Comparison of ENCODE assay signal across 26 mouse cellular contexts in the genomic region with DNA sequence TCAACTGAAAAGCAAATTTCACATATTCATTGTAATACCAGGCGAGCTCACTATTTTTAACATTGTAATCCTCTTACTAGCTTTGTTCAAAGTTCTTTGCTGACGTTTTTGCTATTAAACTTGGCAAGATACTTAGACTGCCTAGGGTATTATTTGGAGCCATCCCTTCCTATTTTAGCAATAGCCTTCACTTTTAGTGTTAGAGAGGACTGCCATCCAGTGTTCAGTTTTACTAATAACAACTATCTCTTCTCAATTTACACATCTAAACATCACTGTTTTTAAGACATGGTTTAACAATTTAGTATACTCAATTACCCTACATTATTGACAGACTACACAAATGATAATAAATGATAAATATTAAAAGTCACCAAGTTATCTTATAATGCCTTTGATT.
A peak's percentile ranks its signal among the peaks of the same experiment; 100 is the strongest.
DNase-seq lines count a peak whose midpoint lies in the region; ATAC-seq and TF ChIP-seq lines count a peak whose summit lies in the region.
"Had no signal": no experiment of that assay in that cellular context is flagged by ENCODE, and none has a peak within 500 bp of the region (broad histone marks: within the 10 kb centered on the region; RNA-seq: fewer than 3 reads in every experiment).

No protein-coding gene starts in this region.

- ATAC-seq in hindbrain, postnatal 0 days = no peak
- no peak for ATAC-seq in midbrain, postnatal 0 days (ENCODE audit: low FRiP score)
- ATAC-seq in midbrain, embryonic 13.5 days = no peak
- ATAC-seq in CD4-positive, CD25-positive, alpha-beta regulatory T cell, adult 4 months = no peak
- ATAC-seq: forebrain, embryonic 16.5 days; intestine, embryonic 16.5 days had no signal

- no peak overlapping the region for H3K4me2 ChIP-seq in hindbrain, postnatal 0 days (ENCODE audit: low read depth, low read length)
- H3K4me2 ChIP-seq in midbrain, postnatal 0 days (ENCODE audit: low read depth, low read length, poor library complexity, severe bottlenecking) = no peak overlapping the region
- no peak overlapping the region for H3K4me2 ChIP-seq in midbrain, embryonic 13.5 days (replicated peaks)
- H3K4me2 ChIP-seq: heart, embryonic 15.5 days; hindbrain, embryonic 15.5 days; limb, embryonic 15.5 days; midbrain, embryonic 12.5 days; neural tube, embryonic 12.5 days had no signal

- H3K4me3 ChIP-seq in hindbrain, postnatal 0 days (ENCODE audit: low read length) = no peak overlapping the region
- no peak overlapping the region for H3K4me3 ChIP-seq in hindbrain, embryonic 10.5 days
- H3K4me3 ChIP-seq in midbrain, postnatal 0 days (ENCODE audit: low read depth, low read length) = no peak overlapping the region
- no peak overlapping the region for H3K4me3 ChIP-seq in midbrain, embryonic 13.5 days (replicated peaks)
- H3K4me3 ChIP-seq: heart, embryonic 15.5 days; hindbrain, embryonic 15.5 days; limb, embryonic 15.5 days; midbrain, embryonic 12.5 days; neural tube, embryonic 12.5 days had no signal

- no peaks in the 10 kb centered on the region for H3K4me1 ChIP-seq in hindbrain, postnatal 0 days (ENCODE audit: insufficient read depth, low read length)
- no peaks in the 10 kb centered on the region for H3K4me1 ChIP-seq in hindbrain, embryonic 10.5 days (replicated peaks)
- no peaks in the 10 kb centered on the region for H3K4me1 ChIP-seq in midbrain, postnatal 0 days (ENCODE audit: insufficient read depth, low read length)
- H3K4me1 ChIP-seq in midbrain, embryonic 13.5 days (replicated peaks) = no peaks in the 10 kb centered on the region
- H3K4me1 ChIP-seq: heart, embryonic 15.5 days; hindbrain, embryonic 15.5 days; limb, embryonic 15.5 days; midbrain, embryonic 12.5 days; neural tube, embryonic 12.5 days had no signal

- no peak overlapping the region for H3K9ac ChIP-seq in hindbrain, postnatal 0 days (replicated peaks; ENCODE audit: low read length)
- H3K9ac ChIP-seq in midbrain, postnatal 0 days (replicated peaks; ENCODE audit: low read length, poor library complexity, severe bottlenecking) = no peak overlapping the region
- no peak overlapping the region for H3K9ac ChIP-seq in midbrain, embryonic 13.5 days (replicated peaks)
- H3K9ac ChIP-seq: heart, embryonic 15.5 days; hindbrain, embryonic 15.5 days; limb, embryonic 15.5 days; midbrain, embryonic 12.5 days; neural tube, embryonic 12.5 days had no signal

- no peaks in the 10 kb centered on the region for H3K27me3 ChIP-seq in hindbrain, postnatal 0 days (ENCODE audit: insufficient read depth, low read length)
- H3K27me3 ChIP-seq in hindbrain, embryonic 10.5 days (ENCODE audit: insufficient read depth, poor library complexity, severe bottlenecking) = no peaks in the 10 kb centered on the region
- no peaks in the 10 kb centered on the region for H3K27me3 ChIP-seq in midbrain, postnatal 0 days (ENCODE audit: insufficient read depth, low read length)
- no peaks in the 10 kb centered on the region for H3K27me3 ChIP-seq in midbrain, embryonic 13.5 days
- H3K27me3 ChIP-seq: heart, embryonic 15.5 days; hindbrain, embryonic 15.5 days; limb, embryonic 15.5 days; midbrain, embryonic 12.5 days; neural tube, embryonic 12.5 days had no signal

- peak; percentile 3 for DNase-seq in embryo, embryonic 10 days (ENCODE audit: low spot score)
- no peak for DNase-seq in embryo, embryonic 9.5 days (ENCODE audit: extremely low spot score)
- peak; percentile 42 for DNase-seq in hindbrain, postnatal 0 days (ENCODE audit: low spot score)
- DNase-seq in hindbrain, embryonic 10.5 days (ENCODE audit: low spot score) = no peak
- DNase-seq in midbrain, postnatal 0 days (ENCODE audit: low spot score) = peak; percentile 19
- DNase-seq in cerebellum, adult 9-11 months = no peak
- DNase-seq: adrenal gland, postnatal 25 days; cerebellum, adult 11 months; cerebellum, postnatal 10 days; heart, postnatal 36 days; kidney, postnatal 36 days; layer of hippocampus, adult 9-11 months; left cerebral cortex, postnatal 4 days; lung, postnatal 10 days; right cerebral cortex, postnatal 14 days; thymus, adult 2 months had no signal

- no peak overlapping the region for H3K27ac ChIP-seq in hindbrain, postnatal 0 days
- no peak overlapping the region for H3K27ac ChIP-seq in hindbrain, embryonic 10.5 days
- no peak overlapping the region for H3K27ac ChIP-seq in midbrain, postnatal 0 days (ENCODE audit: low read depth, low read length)
- no peak overlapping the region for H3K27ac ChIP-seq in midbrain, embryonic 13.5 days
- H3K27ac ChIP-seq: heart, embryonic 15.5 days; hindbrain, embryonic 15.5 days; limb, embryonic 15.5 days; midbrain, embryonic 12.5 days; neural tube, embryonic 12.5 days; stomach, postnatal 0 days had no signal

- peak; percentile 31 for TF ChIP-seq CTCF in hindbrain, postnatal 0 days (IDR thresholded peaks at IDR 0.05; ENCODE audit: low read depth)
- TF ChIP-seq CTCF in midbrain, postnatal 0 days (IDR thresholded peaks at IDR 0.05) = peak; percentile 53

- H3K9me3 ChIP-seq in hindbrain, postnatal 0 days (ENCODE audit: low read length) = no peaks in the 10 kb centered on the region
- no peaks in the 10 kb centered on the region for H3K9me3 ChIP-seq in hindbrain, embryonic 10.5 days
- no peaks in the 10 kb centered on the region for H3K9me3 ChIP-seq in midbrain, postnatal 0 days (ENCODE audit: low read length)
- no peaks in the 10 kb centered on the region; the same call in 1 of the 2 replicates for H3K9me3 ChIP-seq in midbrain, embryonic 13.5 days
- H3K9me3 ChIP-seq: heart, embryonic 15.5 days; hindbrain, embryonic 15.5 days; limb, embryonic 15.5 days; midbrain, embryonic 12.5 days; neural tube, embryonic 12.5 days had no signal

- H3K36me3 ChIP-seq in hindbrain, postnatal 0 days (ENCODE audit: insufficient read depth, low read length) = no peaks in the 10 kb centered on the region
- H3K36me3 ChIP-seq in hindbrain, embryonic 10.5 days = no peaks in the 10 kb centered on the region
- no peaks in the 10 kb centered on the region for H3K36me3 ChIP-seq in midbrain, postnatal 0 days (ENCODE audit: insufficient read depth, low read length)
- H3K36me3 ChIP-seq in midbrain, embryonic 13.5 days = no peaks in the 10 kb centered on the region
- H3K36me3 ChIP-seq: heart, embryonic 15.5 days; hindbrain, embryonic 15.5 days; limb, embryonic 15.5 days; midbrain, embryonic 12.5 days; neural tube, embryonic 12.5 days had no signal

- WGBS in hindbrain, postnatal 0 days = 54% methylated on average over 2 of the region's 2 CpGs
- 70% methylated on average over 2 of the region's 2 CpGs for WGBS in hindbrain, embryonic 10.5 days
- 36% methylated on average over 2 of the region's 2 CpGs for WGBS in midbrain, postnatal 0 days
- WGBS in midbrain, embryonic 13.5 days = 51% methylated on average over 2 of the region's 2 CpGs

Comparison
In these comparisons a context has a peak if more than half of its experiments do, and no peak if none do; other contexts are left out.
1. DNase-seq: peak in embryo, embryonic 10 days (single experiment), hindbrain, postnatal 0 days (single experiment) and midbrain, postnatal 0 days (single experiment); none in embryo, embryonic 9.5 days (single experiment), hindbrain, embryonic 10.5 days (single experiment) and cerebellum, adult 9-11 months (single experiment).